Mouse (Mus musculus) embryonic facial prominence, embryonic 15.5 days (tissue): ENCODE results near the gene Wbp1. TPM values are rescaled to one million over a fixed set of nuclear protein-coding genes. Genes with fewer than 3 reads are reported as not detected.

Experiments
- ATAC-seq: fragments of 200-750 bp; cut with Nextera tagmentation; 2 replicates; pipeline ENCODE4 v1.8.0; 2017; ENCODE audit warnings: low read depth, moderate TSS enrichment; ENCODE audit not compliant: insufficient number of reproducible peaks, low FRiP score, low TSS enrichment
- H3K27ac ChIP-seq: fragments of 300-500 bp; sonication (generic); replicated peaks from 2 replicates; pipeline ENCODE4 v1.5.1; 2015; ENCODE audit warnings: mild to moderate bottlenecking, inconsistent platforms
- H3K27me3 ChIP-seq: fragments of 300-500 bp; sonication (generic); 2 replicates; pipeline ENCODE4 v1.6.1; 2015; ENCODE audit warnings: inconsistent platforms
- H3K36me3 ChIP-seq: fragments of 300-500 bp; sonication (generic); 2 replicates; pipeline ENCODE4 v1.6.1; 2015; ENCODE audit warnings: mild to moderate bottlenecking, inconsistent platforms
- H3K4me1 ChIP-seq: fragments of 300-500 bp; sonication (generic); 2 replicates; pipeline ENCODE4 v1.6.1; 2015; ENCODE audit warnings: inconsistent platforms
- H3K4me2 ChIP-seq: fragments of 300-500 bp; sonication (generic); replicated peaks from 2 replicates; pipeline ENCODE4 v1.6.1; 2015; ENCODE audit warnings: mild to moderate bottlenecking, inconsistent platforms
- H3K4me3 ChIP-seq: fragments of 300-500 bp; sonication (generic); replicated peaks from 2 replicates; pipeline ENCODE4 v1.5.1; 2015; ENCODE audit warnings: mild to moderate bottlenecking, inconsistent platforms
- H3K9ac ChIP-seq: fragments of 300-500 bp; sonication (generic); 2 replicates; pipeline ENCODE4 v1.6.1; 2015; ENCODE audit warnings: inconsistent platforms
- H3K9me3 ChIP-seq: fragments of 300-500 bp; sonication (generic); replicated peaks from 2 replicates; pipeline ENCODE4 v1.6.1; 2016; ENCODE audit warnings: inconsistent platforms
- WGBS: fragments of 180-500 bp; shearing (Covaris S2); methylation state at CpG from one replicate; pipeline ENCODE4 v1.1.7; 2015; 5-methylcytosine and 5-hydroxymethylcytosine counted together
- polyA plus RNA-seq: library from polyadenylated mRNA; unstranded; fragments of >200 nt; fragmentation: Nextera tagmentation; extraction: Ambion mirVana; gene quantifications from 2 replicates; pipeline ENCODE4 v1.2.1, GENCODE M21; 2015

Gene Wbp1
- polyA plus RNA-seq, 1 experiment from 2014 or later, result 113 TPM

DNA sequence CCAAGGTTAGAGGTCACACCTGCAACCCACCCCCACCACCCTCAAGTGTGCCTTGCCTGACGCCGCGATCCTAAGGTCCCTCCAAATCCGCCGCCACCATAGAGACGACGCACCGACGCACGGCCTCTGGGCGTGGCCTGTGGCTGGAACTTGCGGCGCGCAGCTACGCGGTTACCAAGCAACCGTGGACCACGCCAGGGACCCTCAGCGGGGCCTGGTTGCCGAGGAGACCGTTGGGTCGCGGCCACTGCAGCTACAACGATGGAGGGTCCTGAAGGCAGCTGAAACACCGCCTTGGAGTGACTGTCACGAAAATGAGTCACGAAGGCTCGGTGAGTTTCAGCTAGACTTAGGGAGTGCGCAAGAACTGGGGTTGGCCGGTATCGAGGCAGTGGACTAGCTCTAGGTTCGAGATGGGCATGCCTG is 34.9 kb upstream of the Wbp1 start, which contains the start of the genes Wdr54 and 1700003E16Rik:
Gene Wdr54 (minus strand): TSS at position 139 of the 426 bp plus-strand sequence.
Gene 1700003E16Rik (plus strand): TSS at position 146 of the 426 bp plus-strand sequence.
- H3K4me1 ChIP-seq, result peaks cover 19% of the 10 kb centered on the region
- peak; percentile 77 for ATAC-seq
- peaks cover 14% of the 10 kb centered on the region for H3K27me3 ChIP-seq
- 2% methylated on average over 32 of the region's 32 CpGs for WGBS
- peaks cover 18% of the 10 kb centered on the region for H3K36me3 ChIP-seq
- H3K4me3 ChIP-seq, result peak within 1 kb of the TSS; percentile 58
- no peaks in the 10 kb centered on the region for H3K9me3 ChIP-seq
- H3K4me2 ChIP-seq, result peak within 1 kb of the TSS; percentile 85
- peak within 1 kb of the TSS; percentile 21; the same call in 1 of the 2 replicates for H3K9ac ChIP-seq
- no peak within 1 kb of the TSS for H3K27ac ChIP-seq

DNA sequence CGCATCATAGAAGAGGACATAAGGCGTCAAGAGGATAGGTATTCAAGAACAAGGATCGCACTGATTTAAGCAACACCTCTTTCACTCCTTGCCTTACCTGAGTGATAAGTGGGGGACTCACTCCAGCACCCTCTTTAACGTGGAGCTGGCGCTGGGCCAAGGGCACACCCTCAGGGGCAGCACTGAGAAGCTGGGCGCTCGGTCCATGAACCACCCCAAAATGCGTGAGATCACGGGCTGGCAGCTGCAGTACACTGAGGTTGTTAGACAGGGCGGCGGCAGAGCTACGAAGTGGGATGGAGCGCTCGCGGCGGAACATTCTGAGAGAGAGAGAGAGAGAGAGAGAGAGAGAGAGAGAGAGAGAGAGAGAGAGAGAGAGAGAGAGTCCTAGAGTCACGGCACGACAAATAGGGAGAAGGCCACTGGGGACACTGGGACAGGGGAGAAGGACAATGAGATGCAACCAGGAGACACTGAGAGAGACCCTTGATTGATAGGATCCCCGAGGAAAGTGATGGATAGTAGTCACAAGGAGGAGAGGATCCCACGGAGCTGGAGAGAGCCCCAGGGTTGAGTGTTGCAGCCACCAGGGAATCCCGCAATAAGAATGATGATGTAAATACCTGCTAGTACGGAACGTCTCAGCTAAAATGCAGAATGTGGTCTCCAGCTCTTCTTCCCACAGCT is 34.3 kb upstream of the Wbp1 start:
- Histone ChIP-seq H3K9ac (peak overlapping the region; percentile 21; the same call in 1 of the 2 replicates), H3K9me3 (no peaks in the 10 kb centered on the region), H3K4me3 (peak overlapping the region; percentile 58), H3K4me2 (peak overlapping the region; percentile 85), H3K36me3 (peaks cover 23% of the 10 kb centered on the region), H3K4me1 (peaks cover 17% of the 10 kb centered on the region), H3K27ac (no peak overlapping the region), H3K27me3 (peaks cover 8% of the 10 kb centered on the region)
- WGBS, result 6% methylated on average over 23 of the region's 23 CpGs
- 0 out of 2 replicates have a peak, but pooled peaks have one; percentile 12 for ATAC-seq

DNA sequence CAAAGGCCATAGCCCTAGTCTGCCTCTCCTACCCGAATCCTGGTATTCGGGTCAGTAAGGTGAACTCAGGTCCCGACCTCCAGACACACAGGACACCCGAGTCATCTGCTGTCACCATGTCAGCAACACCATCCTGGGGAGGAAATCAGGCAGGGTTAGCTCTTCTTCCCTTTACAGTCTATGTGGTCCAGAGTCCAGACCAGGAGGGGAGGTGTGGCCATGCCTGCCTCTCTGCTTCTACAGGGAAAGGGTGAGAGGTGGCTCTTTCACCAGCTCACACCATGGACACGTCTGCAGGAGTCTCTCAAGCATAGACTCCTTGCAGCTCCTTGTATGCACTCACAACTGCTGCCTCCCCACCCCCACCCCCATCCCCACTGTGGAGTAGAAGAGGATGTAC is 32.1 kb upstream of the Wbp1 start:
- Histone ChIP-seq H3K4me3 (no peak overlapping the region), H3K27me3 (no peaks in the 10 kb centered on the region), H3K4me1 (peaks cover 17% of the 10 kb centered on the region), H3K27ac (no peak overlapping the region), H3K4me2 (no peak overlapping the region), H3K9ac (no peak overlapping the region), H3K36me3 (peaks cover 45% of the 10 kb centered on the region), H3K9me3 (no peaks in the 10 kb centered on the region)
- 69% methylated on average over 5 of the region's 5 CpGs for WGBS
- ATAC-seq, result no peak

DNA sequence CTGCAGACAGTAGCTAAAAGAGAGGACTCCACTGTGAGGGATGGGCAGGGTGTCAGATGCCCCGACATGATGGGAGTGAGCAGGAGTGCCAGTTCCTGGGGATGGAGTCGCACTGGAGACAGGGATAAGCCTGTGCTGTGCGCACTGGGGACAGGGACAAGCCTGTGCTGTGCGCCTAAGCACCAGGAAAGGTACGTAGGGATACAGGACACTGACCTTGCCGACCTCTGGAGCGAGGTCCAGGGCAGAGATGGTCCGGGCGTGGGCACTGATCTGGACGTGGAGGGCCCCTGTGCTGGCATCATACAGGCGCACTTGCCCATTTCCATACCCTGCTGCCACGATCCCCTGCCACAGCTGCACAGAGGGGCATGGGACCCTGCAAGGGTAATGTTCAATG is 31.7 kb upstream of the Wbp1 start:
- WGBS, result 82% methylated on average over 12 of the region's 12 CpGs
- no peak overlapping the region for H3K27ac ChIP-seq
- ATAC-seq, result no peak
- H3K9ac ChIP-seq, result no peak overlapping the region
- no peak overlapping the region for H3K4me3 ChIP-seq
- peaks cover 49% of the 10 kb centered on the region for H3K36me3 ChIP-seq
- H3K4me2 ChIP-seq, result no peak overlapping the region
- H3K4me1 ChIP-seq, result peaks cover 17% of the 10 kb centered on the region
- H3K9me3 ChIP-seq, result no peaks in the 10 kb centered on the region
- H3K27me3 ChIP-seq, result no peaks in the 10 kb centered on the region

DNA sequence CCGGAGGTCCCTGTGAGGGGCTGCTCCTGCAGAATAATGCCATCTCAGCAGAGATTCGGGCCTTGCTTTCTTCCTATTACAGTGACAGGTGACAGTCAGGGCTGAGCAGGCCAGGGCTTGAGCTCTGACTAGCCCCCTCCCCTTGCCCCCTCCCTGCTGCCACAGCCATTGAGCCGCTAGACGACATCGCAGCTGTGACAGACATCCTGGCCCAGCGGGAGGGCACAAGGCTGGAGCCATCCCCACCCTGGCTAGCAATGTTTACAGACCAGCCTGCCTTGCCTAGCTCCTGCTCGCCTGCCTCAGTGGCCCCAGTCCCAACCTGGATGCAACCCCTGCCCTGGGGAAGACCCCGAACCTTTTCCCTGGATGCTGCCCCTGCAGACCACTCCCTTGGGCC is 30.4 kb upstream of the Wbp1 start:
- no peak overlapping the region for H3K4me2 ChIP-seq
- H3K9ac ChIP-seq, result no peak overlapping the region
- no peaks in the 10 kb centered on the region for H3K9me3 ChIP-seq
- H3K36me3 ChIP-seq, result peaks cover 61% of the 10 kb centered on the region
- peaks cover 17% of the 10 kb centered on the region for H3K4me1 ChIP-seq
- no peak overlapping the region for H3K27ac ChIP-seq
- ATAC-seq, result no peak
- H3K4me3 ChIP-seq, result no peak overlapping the region
- H3K27me3 ChIP-seq, result no peaks in the 10 kb centered on the region
- WGBS, result 43% methylated on average over 8 of the region's 8 CpGs

DNA sequence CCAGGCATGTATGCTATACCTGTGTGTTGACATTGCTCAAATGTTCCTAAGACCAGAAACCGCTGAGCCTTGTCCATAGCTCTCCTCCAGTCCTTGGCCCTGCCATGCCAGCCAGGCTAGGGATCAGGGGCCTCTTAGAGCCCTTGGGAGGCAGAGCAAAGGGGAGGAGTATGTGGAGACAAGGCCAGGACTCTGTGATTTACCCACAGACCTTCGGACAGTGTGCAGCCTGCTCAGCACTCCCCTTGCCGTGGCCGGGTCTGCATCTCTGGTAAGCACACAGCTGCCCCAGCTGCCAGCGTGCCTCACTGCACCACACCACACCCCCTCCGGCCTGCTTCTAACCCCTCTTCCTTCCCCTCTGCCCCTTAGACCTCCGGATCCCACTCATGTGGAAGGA is 25.9 kb upstream of the Wbp1 start:
- Histone ChIP-seq H3K4me1 (peaks cover 11% of the 10 kb centered on the region), H3K27me3 (no peaks in the 10 kb centered on the region), H3K9ac (no peak overlapping the region), H3K27ac (no peak overlapping the region), H3K4me2 (no peak overlapping the region), H3K4me3 (no peak overlapping the region), H3K36me3 (peaks cover 55% of the 10 kb centered on the region), H3K9me3 (no peaks in the 10 kb centered on the region)
- WGBS, result 65% methylated on average over 7 of the region's 7 CpGs
- ATAC-seq, result no peak

DNA sequence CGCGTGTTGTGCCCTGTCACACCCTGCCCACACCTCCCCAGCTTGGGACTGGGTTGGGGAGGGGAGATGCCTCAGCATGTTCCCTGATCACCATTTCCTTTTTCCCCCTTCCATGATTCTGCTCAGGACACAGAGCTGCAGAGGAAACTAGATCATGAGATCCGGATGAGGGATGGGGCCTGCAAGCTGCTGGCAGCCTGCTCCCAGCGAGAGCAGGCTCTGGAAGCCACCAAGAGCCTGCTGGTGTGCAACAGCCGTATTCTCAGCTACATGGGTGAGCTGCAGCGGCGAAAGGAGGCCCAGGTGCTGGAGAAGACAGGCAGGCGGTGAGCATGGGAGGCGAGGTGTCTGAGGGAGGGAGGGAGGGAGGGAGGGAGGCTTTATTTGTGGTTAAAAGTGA is 24.4 kb upstream of the Wbp1 start:
- H3K27me3 ChIP-seq, result no peaks in the 10 kb centered on the region
- H3K9me3 ChIP-seq, result no peaks in the 10 kb centered on the region
- no peak overlapping the region for H3K9ac ChIP-seq
- ATAC-seq, result no peak
- H3K36me3 ChIP-seq, result peaks cover 41% of the 10 kb centered on the region
- WGBS, result 49% methylated on average over 9 of the region's 9 CpGs
- no peak overlapping the region; the same call in 1 of the 2 replicates for H3K27ac ChIP-seq
- peaks cover 23% of the 10 kb centered on the region for H3K4me1 ChIP-seq
- no peak overlapping the region for H3K4me3 ChIP-seq
- no peak overlapping the region for H3K4me2 ChIP-seq

DNA sequence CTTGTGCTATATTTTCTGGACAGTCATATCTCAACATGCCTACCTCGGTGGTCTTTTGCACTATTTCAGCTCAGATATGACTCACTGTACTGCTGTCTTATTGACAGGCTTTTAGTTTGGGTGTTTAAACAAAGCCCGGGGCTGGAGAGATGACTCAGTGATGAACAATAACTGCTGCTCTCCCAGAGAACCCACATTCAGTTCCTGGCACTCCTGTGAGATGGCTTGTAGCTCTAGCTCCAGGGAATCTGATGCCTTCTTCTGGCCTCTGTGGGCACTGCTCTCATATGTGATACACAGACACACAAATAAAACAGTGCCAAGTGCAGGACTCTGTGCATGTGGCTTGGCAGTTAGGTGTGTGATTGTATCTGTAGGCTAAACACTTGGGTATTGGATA is 23.9 kb upstream of the Wbp1 start:
- no peak overlapping the region for H3K4me3 ChIP-seq

DNA sequence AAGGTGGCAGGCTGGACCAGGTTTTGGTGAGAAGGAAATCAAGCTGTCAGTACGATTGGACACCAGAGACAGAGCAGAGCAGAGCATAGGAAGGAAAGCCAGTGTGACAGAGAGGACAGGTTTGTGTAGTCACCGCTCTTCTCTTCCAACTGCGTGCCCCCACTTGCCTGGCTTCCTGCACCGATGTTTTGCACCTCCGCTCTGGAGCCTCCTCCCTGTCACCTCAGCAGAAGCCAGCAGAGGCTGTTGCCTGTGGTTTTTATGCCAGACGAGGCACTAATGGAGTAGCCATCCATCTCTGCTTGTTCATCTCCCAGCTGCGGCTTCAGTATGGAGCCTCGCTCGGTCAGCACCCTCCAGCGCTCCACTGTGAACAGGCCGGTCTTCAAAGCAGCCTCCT is 21.5 kb upstream of the Wbp1 start:
- H3K27ac ChIP-seq, result peak overlapping the region; percentile 60
- H3K4me1 ChIP-seq, result peaks cover 47% of the 10 kb centered on the region
- H3K4me2 ChIP-seq, result peak overlapping the region; percentile 46; the same call in 1 of the 2 replicates
- 0 out of 2 replicates have a peak, but pooled peaks have one; percentile 5 for ATAC-seq
- WGBS, result 53% methylated on average over 11 of the region's 11 CpGs
- H3K9me3 ChIP-seq, result no peaks in the 10 kb centered on the region
- H3K4me3 ChIP-seq, result no peak overlapping the region
- peaks cover 12% of the 10 kb centered on the region for H3K36me3 ChIP-seq
- H3K9ac ChIP-seq, result no peak overlapping the region
- no peaks in the 10 kb centered on the region for H3K27me3 ChIP-seq

More for the DNA sequence above, 23.9 kb upstream of the Wbp1 start:
- H3K9ac ChIP-seq, result no peak overlapping the region
- H3K4me1 ChIP-seq, result peaks cover 24% of the 10 kb centered on the region
- no peaks in the 10 kb centered on the region for H3K27me3 ChIP-seq
- peaks cover 35% of the 10 kb centered on the region for H3K36me3 ChIP-seq
- H3K27ac ChIP-seq, result no peak overlapping the region
- WGBS, result 48% methylated on average over 2 of the region's 2 CpGs
- H3K4me2 ChIP-seq, result no peak overlapping the region
- ATAC-seq, result no peak
- no peaks in the 10 kb centered on the region for H3K9me3 ChIP-seq

DNA sequence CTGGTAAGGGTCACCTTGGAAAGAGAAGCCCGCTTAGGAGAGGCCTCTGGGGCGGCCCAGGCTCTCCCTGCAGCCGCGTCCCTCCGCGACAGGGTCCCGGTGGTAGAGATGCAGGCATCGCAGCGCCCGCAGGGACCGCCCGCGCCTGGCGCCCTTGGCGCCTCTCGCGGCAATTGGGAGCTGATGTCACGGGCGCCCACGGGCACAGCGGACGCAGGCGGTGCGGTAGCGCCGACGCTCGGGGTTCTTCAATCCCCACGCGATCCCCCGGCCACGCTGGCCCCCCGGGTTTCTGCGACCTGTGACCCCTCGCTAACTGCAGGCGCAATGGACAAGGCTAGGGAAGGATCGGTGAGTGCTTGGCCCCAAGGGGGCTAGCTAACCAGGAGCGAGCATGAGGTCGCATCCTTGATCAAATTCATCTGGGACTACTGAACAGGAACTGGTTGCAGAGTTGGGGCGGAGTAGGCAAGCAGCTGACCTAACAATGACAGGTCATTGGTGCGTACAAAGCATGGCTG is 20.9 kb upstream of the Wbp1 start:
- Histone ChIP-seq H3K4me2 (peak overlapping the region; percentile 46), H3K4me1 (peaks cover 49% of the 10 kb centered on the region), H3K4me3 (peak overlapping the region; percentile 25), H3K27me3 (no peaks in the 10 kb centered on the region), H3K36me3 (peaks cover 6% of the 10 kb centered on the region), H3K9ac (peak overlapping the region; percentile 2), H3K27ac (peak overlapping the region; percentile 60), H3K9me3 (no peaks in the 10 kb centered on the region)
- ATAC-seq, result no peak
- WGBS, result 9% methylated on average over 41 of the region's 41 CpGs

DNA sequence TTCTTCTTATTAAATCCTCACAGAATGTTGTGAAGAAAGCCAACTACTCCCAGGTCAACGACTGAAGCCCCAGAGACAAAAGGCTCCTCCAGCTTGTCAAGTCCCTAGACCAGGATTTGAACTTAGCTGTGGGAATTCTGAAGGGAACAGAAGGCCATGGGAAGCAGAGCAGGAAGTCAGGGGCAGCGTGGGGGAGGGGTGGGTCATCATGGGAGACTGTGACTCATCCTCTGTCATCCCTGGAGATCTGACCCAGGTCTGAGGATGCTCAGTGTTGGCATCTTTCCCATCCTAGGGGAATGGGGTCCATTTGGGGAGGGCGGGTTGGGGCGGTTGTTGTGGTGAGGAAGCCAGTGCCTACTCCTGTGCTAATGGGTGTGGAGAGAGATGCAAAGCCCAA is 20.3 kb upstream of the Wbp1 start:
- ATAC-seq, result no peak
- Histone ChIP-seq H3K4me2 (peak overlapping the region; percentile 46), H3K27ac (no peak overlapping the region), H3K9ac (no peak overlapping the region), H3K27me3 (no peaks in the 10 kb centered on the region), H3K4me3 (peak overlapping the region; percentile 25), H3K9me3 (no peaks in the 10 kb centered on the region), H3K36me3 (peaks cover under 1% of the 10 kb centered on the region; the same call in 1 of the 2 replicates), H3K4me1 (peaks cover 52% of the 10 kb centered on the region)
- 29% methylated on average over 4 of the region's 4 CpGs for WGBS
